Mouse (Mus musculus) cerebellum, adult 2 months (tissue): ENCODE measurements at regions not wholly inside any gene's neighbourhood (a gene's known extent, or its start where the extent isn't known, plus 50 kb on each side); places are given as distances from the start of the nearest gene placed in this dataset.

ENCODE experiments used
- DNase-seq, 2 experiments: peaks; one replicate each; pipeline ENCODE4 v3.0.0; 2021
- H3K27ac ChIP-seq: fragments of 200-500 bp; 2 replicates; pipeline ENCODE4 v1.5.1; 2012; ENCODE audit warnings: low read length, control low read depth, inconsistent platforms; ENCODE audit not compliant: insufficient read depth
- H3K27me3 ChIP-seq: fragments of 200-500 bp; 2 replicates; pipeline ENCODE4 v1.6.1; 2012; ENCODE audit warnings: inconsistent platforms, mild to moderate bottlenecking, low read length, moderate library complexity; ENCODE audit not compliant: control insufficient read depth, insufficient read depth
- H3K4me1 ChIP-seq: fragments of 200-500 bp; 2 replicates; pipeline ENCODE4 v1.6.1; 2011; ENCODE audit warnings: low read length; ENCODE audit not compliant: control insufficient read depth, insufficient read depth
- H3K4me3 ChIP-seq: fragments of 200-500 bp; replicated peaks from 2 replicates; pipeline ENCODE3; 2011; ENCODE audit warnings: mild to moderate bottlenecking, low read depth, low read length, control low read depth; ENCODE audit not compliant: insufficient read depth
- CTCF ChIP-seq: fragments of 200-500 bp; IDR thresholded peaks from 2 replicates; pipeline ENCODE4 v1.5.1; 2011; ENCODE audit warnings: low read depth, mild to moderate bottlenecking, control low read depth, low read length, moderate library complexity, borderline replicate concordance; ENCODE audit not compliant: insufficient read depth
- POLR2A ChIP-seq: fragments of 200-500 bp; IDR thresholded peaks from 2 replicates; pipeline ENCODE4 v1.6.1; 2011; ENCODE audit warnings: low read length, control low read depth, borderline replicate concordance; ENCODE audit not compliant: insufficient read depth
- WGBS: fragments of 180-500 bp; shearing (Covaris S2); methylation state at CpG from one replicate; pipeline ENCODE4 v1.1.7; 2018; 5-methylcytosine and 5-hydroxymethylcytosine counted together

DNA sequence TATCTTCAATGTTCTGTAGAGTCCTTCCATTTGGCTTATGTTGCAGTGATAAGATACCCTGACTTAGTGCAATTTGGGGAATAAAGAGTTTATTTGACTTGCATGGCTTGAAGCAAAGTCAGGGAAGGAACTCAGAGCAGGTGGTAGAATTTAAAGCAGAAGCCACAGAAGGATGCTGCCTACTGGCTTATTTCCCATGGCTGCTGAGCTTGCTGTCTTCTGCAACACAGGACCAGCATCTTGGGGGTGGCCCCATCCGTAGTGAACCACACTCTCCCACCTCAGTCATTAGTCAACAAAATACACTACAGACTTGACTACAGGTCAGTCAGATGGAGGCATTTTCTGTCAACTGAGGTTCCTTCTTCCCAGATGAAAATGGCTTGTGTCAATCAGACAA lies 819.7 kb upstream of the Chrm3 start:
- Histone ChIP-seq H3K27ac (no peak overlapping the region), H3K27me3 (no peaks in the 10 kb centered on the region), H3K4me1 (no peaks in the 10 kb centered on the region), H3K4me3 (no peak overlapping the region)
- WGBS: 62% methylated on average over 1 of the region's 1 CpGs
- TF ChIP-seq POLR2A (no peak), CTCF (no peak)
- peak in 1 of 2 experiments; percentile 14 for DNase-seq

DNA sequence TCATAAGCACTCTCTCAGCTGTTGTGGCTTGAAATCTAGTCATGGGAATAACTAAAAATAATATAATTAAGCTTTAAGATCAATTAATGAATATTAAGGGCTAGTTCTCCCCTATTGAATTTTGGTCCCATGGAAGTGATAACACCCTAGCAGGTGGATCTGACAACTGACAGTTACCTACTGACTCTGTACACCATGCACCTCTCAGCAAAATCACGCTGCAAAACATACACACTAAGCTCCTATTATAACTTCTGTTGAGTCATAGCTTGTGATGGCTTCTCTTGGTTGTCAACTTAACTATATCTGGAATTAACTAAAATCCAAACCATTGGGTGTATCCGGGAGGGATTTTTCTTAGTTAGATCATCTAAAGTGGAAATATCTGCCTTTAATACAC lies 817.9 kb upstream of the Chrm3 start:
- no peak for TF ChIP-seq POLR2A
- TF ChIP-seq CTCF: no peak
- Histone ChIP-seq H3K27ac (no peak overlapping the region), H3K4me3 (no peak overlapping the region), H3K4me1 (no peaks in the 10 kb centered on the region), H3K27me3 (no peaks in the 10 kb centered on the region)
- DNase-seq: no peak
- 98% methylated on average over 2 of the region's 2 CpGs for WGBS

DNA sequence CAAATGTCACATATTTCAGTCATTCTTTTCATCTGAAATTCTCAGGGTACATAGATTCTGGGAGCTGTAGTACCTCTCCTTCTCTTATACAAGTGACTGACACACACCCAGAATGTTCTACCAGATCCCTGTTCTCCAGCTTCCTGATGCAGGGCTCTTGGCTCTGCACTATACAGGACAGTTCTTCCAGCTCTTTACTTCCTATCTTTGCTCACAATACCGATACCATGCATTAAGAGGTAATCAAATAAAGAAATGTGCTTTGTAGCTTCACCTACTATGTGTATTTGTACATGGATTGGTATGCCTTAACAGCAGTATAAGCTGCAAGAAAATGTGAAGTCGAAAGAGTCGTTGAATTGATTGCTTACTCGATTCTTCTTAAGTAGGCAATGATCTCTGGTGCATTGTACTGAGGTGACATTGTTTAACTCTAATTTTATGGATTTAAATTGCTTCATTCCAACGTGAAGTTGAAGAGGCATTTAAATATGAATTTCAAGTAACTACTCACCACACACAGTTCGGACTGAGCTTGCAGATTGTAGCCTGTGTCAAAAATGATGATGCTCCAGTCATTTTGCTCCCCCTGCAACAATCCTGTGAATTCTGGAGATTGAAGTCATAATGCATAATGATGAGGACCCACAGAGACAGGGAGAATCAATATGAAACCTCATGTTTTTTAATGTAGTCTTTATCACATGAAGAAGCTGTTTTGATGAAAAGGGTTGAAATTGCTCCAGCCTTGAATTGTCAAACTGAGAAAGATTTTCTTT lies 817.2 kb upstream of the Chrm3 start:
- WGBS: 83% methylated on average over 6 of the region's 6 CpGs
- H3K27ac ChIP-seq: no peak overlapping the region
- no peak for TF ChIP-seq CTCF
- no peak for TF ChIP-seq POLR2A

DNA sequence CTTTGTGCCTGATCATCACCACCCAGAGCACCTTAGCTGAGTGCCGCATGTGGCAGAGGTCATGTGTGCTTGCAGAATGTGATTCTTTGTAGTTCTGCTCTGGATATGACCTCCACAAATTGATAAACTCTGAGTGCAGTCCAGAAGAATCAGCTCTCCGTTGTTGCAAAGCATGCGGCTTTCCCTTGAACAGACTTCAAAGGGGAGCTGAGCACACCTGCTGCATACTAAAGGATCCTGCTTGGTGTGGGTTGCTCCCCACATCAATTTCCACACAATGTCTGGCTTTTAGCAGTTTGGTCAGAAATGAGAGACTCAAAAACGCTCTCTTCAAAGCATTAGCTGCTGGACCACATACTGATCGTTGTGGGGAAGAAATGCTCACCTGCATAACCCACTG lies 806.5 kb upstream of the Chrm3 start:
- TF ChIP-seq POLR2A: no peak
- no peak for TF ChIP-seq CTCF
- DNase-seq: no peak

More for the DNA sequence above, 817.2 kb upstream of the Chrm3 start:
- Histone ChIP-seq H3K27me3 (no peaks in the 10 kb centered on the region), H3K4me1 (no peaks in the 10 kb centered on the region), H3K4me3 (no peak overlapping the region)
- DNase-seq: no peak

DNA sequence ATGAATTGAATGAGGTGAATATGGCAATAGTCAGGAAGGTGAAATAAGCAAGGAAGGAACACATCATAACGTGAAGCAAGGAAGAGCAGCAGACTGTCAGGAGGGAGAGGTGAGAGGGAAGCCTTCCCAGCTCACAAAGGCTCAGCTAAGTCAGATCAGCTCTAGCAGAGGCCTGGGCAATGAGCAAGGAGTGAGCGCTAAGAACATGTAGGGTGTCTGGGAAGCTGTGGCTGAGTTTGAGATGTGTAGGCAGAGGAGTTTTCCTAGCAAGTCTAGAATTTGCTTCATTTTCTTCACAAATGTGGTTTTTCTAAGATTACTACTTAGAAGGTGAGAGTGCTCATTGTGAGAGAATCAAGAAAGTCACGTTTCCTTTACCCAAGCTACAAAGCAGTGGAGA lies 803.5 kb upstream of the Chrm3 start:
- 77% methylated on average over 3 of the region's 3 CpGs for WGBS
- Histone ChIP-seq H3K27me3 (no peaks in the 10 kb centered on the region), H3K4me3 (no peak overlapping the region), H3K27ac (no peak overlapping the region), H3K4me1 (no peaks in the 10 kb centered on the region)
- TF ChIP-seq CTCF (no peak), POLR2A (no peak)
- no peak for DNase-seq

More for the DNA sequence above, 806.5 kb upstream of the Chrm3 start:
- H3K27me3 ChIP-seq: no peaks in the 10 kb centered on the region
- no peak overlapping the region for H3K27ac ChIP-seq
- H3K4me1 ChIP-seq: no peaks in the 10 kb centered on the region
- H3K4me3 ChIP-seq: no peak overlapping the region
- 85% methylated on average over 5 of the region's 5 CpGs for WGBS

DNA sequence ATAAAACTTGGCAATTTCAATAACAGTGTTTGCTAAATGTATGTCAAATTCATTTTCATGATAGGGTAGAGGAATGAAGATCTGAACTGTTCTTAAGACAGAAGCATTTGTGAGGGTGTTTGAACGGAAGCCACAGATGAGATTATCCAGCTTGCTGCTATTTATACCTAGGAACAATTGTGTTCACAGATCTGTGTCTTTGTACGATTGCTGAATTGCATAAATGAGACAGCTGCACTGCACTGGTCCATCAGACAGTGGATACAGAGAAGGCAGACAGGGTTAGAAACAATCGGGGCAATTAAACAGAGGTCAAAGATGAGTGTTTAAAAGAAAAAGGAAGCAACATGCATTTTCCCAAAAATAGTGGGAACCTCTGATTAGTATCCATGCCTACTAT lies 786.6 kb upstream of the Chrm3 start:
- TF ChIP-seq CTCF (no peak), POLR2A (no peak)
- Histone ChIP-seq H3K27me3 (no peaks in the 10 kb centered on the region), H3K4me3 (no peak overlapping the region), H3K4me1 (no peaks in the 10 kb centered on the region), H3K27ac (no peak overlapping the region)
- 81% methylated on average over 3 of the region's 3 CpGs for WGBS
- no peak for DNase-seq

DNA sequence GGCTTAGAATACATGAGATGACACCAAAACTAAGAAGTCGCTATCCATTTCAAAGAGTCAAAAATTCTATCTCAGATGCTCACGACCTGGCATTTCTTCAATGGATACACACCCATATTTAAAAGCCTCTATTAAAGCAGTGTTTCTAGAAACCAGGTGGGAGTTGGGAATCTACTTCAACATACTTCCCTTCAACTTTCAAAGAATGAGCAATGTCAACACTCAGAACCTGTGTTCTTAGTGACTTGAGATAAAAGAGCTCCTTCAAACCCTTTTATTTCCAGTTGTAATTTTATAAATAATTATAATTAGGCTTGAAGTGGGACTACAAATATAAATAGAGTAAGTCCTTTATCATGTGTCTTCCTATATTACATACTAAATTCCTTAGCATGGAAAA lies 747.0 kb upstream of the Chrm3 start:
- Histone ChIP-seq H3K27ac (no peak overlapping the region), H3K27me3 (no peaks in the 10 kb centered on the region), H3K4me1 (no peaks in the 10 kb centered on the region), H3K4me3 (no peak overlapping the region)
- no peak for TF ChIP-seq CTCF
- WGBS: 94% methylated on average over 2 of the region's 2 CpGs
- no peak for DNase-seq

DNA sequence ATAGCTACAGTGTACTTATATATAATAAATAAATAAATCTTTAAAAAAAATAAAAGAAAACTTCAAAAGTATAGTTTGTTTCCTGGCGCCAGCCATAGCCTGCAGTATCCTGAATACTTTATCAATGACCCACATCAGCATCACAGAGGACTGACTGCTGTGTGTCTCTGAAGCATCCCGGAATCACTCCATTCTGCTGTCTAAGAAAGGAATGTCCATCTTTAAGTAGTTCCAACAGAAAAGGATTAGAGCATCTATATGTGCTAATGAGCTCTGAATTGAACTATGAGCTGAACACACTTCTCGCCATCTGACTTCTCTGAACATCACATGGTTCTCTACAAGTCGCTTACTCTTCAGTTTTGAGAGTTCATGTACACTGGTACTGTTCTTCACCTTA lies 745.8 kb upstream of the Chrm3 start:
- no peak for TF ChIP-seq POLR2A
- H3K27me3 ChIP-seq: no peaks in the 10 kb centered on the region
- no peak overlapping the region for H3K4me3 ChIP-seq
- H3K27ac ChIP-seq: no peak overlapping the region
- WGBS: 91% methylated on average over 4 of the region's 4 CpGs
- DNase-seq: no peak
- H3K4me1 ChIP-seq: no peaks in the 10 kb centered on the region
